Mouse (Mus musculus): ENCODE data around the gene Sptbn1. TPM values are rescaled to one million over a fixed set of nuclear protein-coding genes. Genes with fewer than 3 reads are reported as not detected.

Sptbn1 gene
- polyA plus RNA-seq, 1 experiment from 2014 or later, result 69.7 TPM

- ATAC-seq (replicated peaks; ENCODE audit: insufficient number of reproducible peaks, low FRiP score, low TSS enrichment, low read depth), result no peak
- Histone ChIP-seq H3K4me2 (ENCODE audit: low read depth, low read length) (no peak overlapping the region), H3K4me3 (ENCODE audit: low read depth, low read length) (no peak overlapping the region), H3K4me1 (ENCODE audit: control insufficient read depth, insufficient read depth, low read length) (no peaks in the 10 kb centered on the region), H3K27me3 (ENCODE audit: control insufficient read depth, insufficient read depth, low read length) (no peaks in the 10 kb centered on the region), H3K36me3 (replicated peaks; ENCODE audit: control insufficient read depth, insufficient read depth, low read depth, low read length) (no peaks in the 10 kb centered on the region), H3K9me3 (replicated peaks; ENCODE audit: control insufficient read depth, low read length) (no peaks in the 10 kb centered on the region), H3K27ac (replicated peaks; ENCODE audit: low read depth, low read length) (no peak overlapping the region), H3K9ac (replicated peaks; ENCODE audit: low read length) (no peak overlapping the region)
- 91% methylated on average over 4 of the region's 4 CpGs for WGBS
- no peak for DNase-seq (ENCODE audit: low spot score)
Measured at GRCm38 (mm10) chr11:30171586-30172178, 96.3 kb downstream of the Sptbn1 start.

- WGBS, result 91% methylated on average over 5 of the region's 5 CpGs
- H3K4me3 ChIP-seq (ENCODE audit: low read depth, low read length), result no peak overlapping the region
- no peak for ATAC-seq (replicated peaks; ENCODE audit: insufficient number of reproducible peaks, low FRiP score, low TSS enrichment, low read depth)
- H3K27me3 ChIP-seq (ENCODE audit: control insufficient read depth, insufficient read depth, low read length), result no peaks in the 10 kb centered on the region
- H3K9me3 ChIP-seq (replicated peaks; ENCODE audit: control insufficient read depth, low read length), result no peaks in the 10 kb centered on the region
- DNase-seq (ENCODE audit: low spot score), result no peak
- no peaks in the 10 kb centered on the region for H3K36me3 ChIP-seq (replicated peaks; ENCODE audit: control insufficient read depth, insufficient read depth, low read depth, low read length)
- H3K4me2 ChIP-seq (ENCODE audit: low read depth, low read length), result no peak overlapping the region
- H3K27ac ChIP-seq (replicated peaks; ENCODE audit: low read depth, low read length), result no peak overlapping the region
- H3K9ac ChIP-seq (replicated peaks; ENCODE audit: low read length), result no peak overlapping the region
- no peaks in the 10 kb centered on the region for H3K4me1 ChIP-seq (ENCODE audit: control insufficient read depth, insufficient read depth, low read length)
Measured at GRCm38 (mm10) chr11:30171184-30171583, 96.8 kb downstream of the Sptbn1 start.

GRCm38 (mm10) chr11:30166551-30166922 lies 101.4 kb downstream of the Sptbn1 start:
- H3K4me1 ChIP-seq (ENCODE audit: control insufficient read depth, insufficient read depth, low read length), result no peaks in the 10 kb centered on the region
- 78% methylated on average over 4 of the region's 4 CpGs for WGBS
- no peaks in the 10 kb centered on the region for H3K9me3 ChIP-seq (replicated peaks; ENCODE audit: control insufficient read depth, low read length)
- DNase-seq (ENCODE audit: low spot score), result no peak
- H3K27me3 ChIP-seq (ENCODE audit: control insufficient read depth, insufficient read depth, low read length), result no peaks in the 10 kb centered on the region
- no peak for ATAC-seq (replicated peaks; ENCODE audit: insufficient number of reproducible peaks, low FRiP score, low TSS enrichment, low read depth)
- H3K9ac ChIP-seq (replicated peaks; ENCODE audit: low read length), result no peak overlapping the region
- no peak overlapping the region for H3K4me2 ChIP-seq (ENCODE audit: low read depth, low read length)
- no peaks in the 10 kb centered on the region for H3K36me3 ChIP-seq (replicated peaks; ENCODE audit: control insufficient read depth, insufficient read depth, low read depth, low read length)
- no peak overlapping the region for H3K4me3 ChIP-seq (ENCODE audit: low read depth, low read length)
- no peak overlapping the region for H3K27ac ChIP-seq (replicated peaks; ENCODE audit: low read depth, low read length)

GRCm38 (mm10) chr11:30165861-30166550 lies 102.0 kb downstream of the Sptbn1 start:
- no peak for DNase-seq (ENCODE audit: low spot score)
- Histone ChIP-seq H3K4me1 (ENCODE audit: control insufficient read depth, insufficient read depth, low read length) (no peaks in the 10 kb centered on the region), H3K4me2 (ENCODE audit: low read depth, low read length) (no peak overlapping the region), H3K9ac (replicated peaks; ENCODE audit: low read length) (no peak overlapping the region), H3K4me3 (ENCODE audit: low read depth, low read length) (no peak overlapping the region), H3K27ac (replicated peaks; ENCODE audit: low read depth, low read length) (no peak overlapping the region), H3K36me3 (replicated peaks; ENCODE audit: control insufficient read depth, insufficient read depth, low read depth, low read length) (no peaks in the 10 kb centered on the region), H3K9me3 (replicated peaks; ENCODE audit: control insufficient read depth, low read length) (no peaks in the 10 kb centered on the region), H3K27me3 (ENCODE audit: control insufficient read depth, insufficient read depth, low read length) (no peaks in the 10 kb centered on the region)
- WGBS, result 60% methylated on average over 5 of the region's 5 CpGs
- no peak for ATAC-seq (replicated peaks; ENCODE audit: insufficient number of reproducible peaks, low FRiP score, low TSS enrichment, low read depth)

GRCm38 (mm10) chr11:30164515-30165214 lies 103.3 kb downstream of the Sptbn1 start:
- no peaks in the 10 kb centered on the region for H3K27me3 ChIP-seq (ENCODE audit: control insufficient read depth, insufficient read depth, low read length)
- no peak overlapping the region for H3K27ac ChIP-seq (replicated peaks; ENCODE audit: low read depth, low read length)
- WGBS, result 72% methylated on average over 5 of the region's 5 CpGs
- DNase-seq (ENCODE audit: low spot score), result no peak
- no peak for ATAC-seq (replicated peaks; ENCODE audit: insufficient number of reproducible peaks, low FRiP score, low TSS enrichment, low read depth)
- H3K4me1 ChIP-seq (ENCODE audit: control insufficient read depth, insufficient read depth, low read length), result no peaks in the 10 kb centered on the region
- H3K9ac ChIP-seq (replicated peaks; ENCODE audit: low read length), result no peak overlapping the region
- no peak overlapping the region for H3K4me3 ChIP-seq (ENCODE audit: low read depth, low read length)
- no peaks in the 10 kb centered on the region for H3K36me3 ChIP-seq (replicated peaks; ENCODE audit: control insufficient read depth, insufficient read depth, low read depth, low read length)
- no peaks in the 10 kb centered on the region for H3K9me3 ChIP-seq (replicated peaks; ENCODE audit: control insufficient read depth, low read length)
- no peak overlapping the region for H3K4me2 ChIP-seq (ENCODE audit: low read depth, low read length)

- H3K27ac ChIP-seq (replicated peaks; ENCODE audit: low read depth, low read length), result no peak overlapping the region
- 80% methylated on average over 1 of the region's 1 CpGs for WGBS
- no peaks in the 10 kb centered on the region for H3K27me3 ChIP-seq (ENCODE audit: control insufficient read depth, insufficient read depth, low read length)
- H3K9me3 ChIP-seq (replicated peaks; ENCODE audit: control insufficient read depth, low read length), result no peaks in the 10 kb centered on the region
- no peaks in the 10 kb centered on the region for H3K4me1 ChIP-seq (ENCODE audit: control insufficient read depth, insufficient read depth, low read length)
- H3K4me2 ChIP-seq (ENCODE audit: low read depth, low read length), result no peak overlapping the region
- DNase-seq (ENCODE audit: low spot score) (no peak), ATAC-seq (replicated peaks; ENCODE audit: insufficient number of reproducible peaks, low FRiP score, low TSS enrichment, low read depth) (no peak)
- no peak overlapping the region for H3K4me3 ChIP-seq (ENCODE audit: low read depth, low read length)
- H3K9ac ChIP-seq (replicated peaks; ENCODE audit: low read length), result no peak overlapping the region
- no peaks in the 10 kb centered on the region for H3K36me3 ChIP-seq (replicated peaks; ENCODE audit: control insufficient read depth, insufficient read depth, low read depth, low read length)
Measured at GRCm38 (mm10) chr11:30163870-30164269, 104.1 kb downstream of the Sptbn1 start.

GRCm38 (mm10) chr11:30163081-30163480 lies 104.9 kb downstream of the Sptbn1 start:
- DNase-seq (ENCODE audit: low spot score) (no peak), ATAC-seq (replicated peaks; ENCODE audit: insufficient number of reproducible peaks, low FRiP score, low TSS enrichment, low read depth) (no peak)
- no peak overlapping the region for H3K4me3 ChIP-seq (ENCODE audit: low read depth, low read length)
- H3K36me3 ChIP-seq (replicated peaks; ENCODE audit: control insufficient read depth, insufficient read depth, low read depth, low read length), result no peaks in the 10 kb centered on the region
- no peaks in the 10 kb centered on the region for H3K9me3 ChIP-seq (replicated peaks; ENCODE audit: control insufficient read depth, low read length)
- no peaks in the 10 kb centered on the region for H3K27me3 ChIP-seq (ENCODE audit: control insufficient read depth, insufficient read depth, low read length)
- WGBS, result 82% methylated on average over 4 of the region's 4 CpGs
- no peak overlapping the region for H3K9ac ChIP-seq (replicated peaks; ENCODE audit: low read length)
- no peaks in the 10 kb centered on the region for H3K4me1 ChIP-seq (ENCODE audit: control insufficient read depth, insufficient read depth, low read length)
- H3K4me2 ChIP-seq (ENCODE audit: low read depth, low read length), result no peak overlapping the region
- H3K27ac ChIP-seq (replicated peaks; ENCODE audit: low read depth, low read length), result no peak overlapping the region

GRCm38 (mm10) chr11:30161744-30162143 lies 106.2 kb downstream of the Sptbn1 start:
- WGBS, result 89% methylated on average over 1 of the region's 1 CpGs
- no peak overlapping the region for H3K4me2 ChIP-seq (ENCODE audit: low read depth, low read length)

More at GRCm38 (mm10) chr11:30161744-30162143, 106.2 kb downstream of the Sptbn1 start:
- ATAC-seq (replicated peaks; ENCODE audit: insufficient number of reproducible peaks, low FRiP score, low TSS enrichment, low read depth), result no peak
- Histone ChIP-seq H3K4me1 (ENCODE audit: control insufficient read depth, insufficient read depth, low read length) (no peaks in the 10 kb centered on the region), H3K27ac (replicated peaks; ENCODE audit: low read depth, low read length) (no peak overlapping the region), H3K27me3 (ENCODE audit: control insufficient read depth, insufficient read depth, low read length) (no peaks in the 10 kb centered on the region), H3K4me3 (ENCODE audit: low read depth, low read length) (no peak overlapping the region), H3K9me3 (replicated peaks; ENCODE audit: control insufficient read depth, low read length) (no peaks in the 10 kb centered on the region), H3K9ac (replicated peaks; ENCODE audit: low read length) (no peak overlapping the region), H3K36me3 (replicated peaks; ENCODE audit: control insufficient read depth, insufficient read depth, low read depth, low read length) (no peaks in the 10 kb centered on the region)
- DNase-seq (ENCODE audit: low spot score), result no peak
